Mouse (Mus musculus) thymus, adult 2 months (tissue): ENCODE results near the gene Prrt1. TPM values are rescaled to one million over a fixed set of nuclear protein-coding genes. Genes with fewer than 3 reads are reported as not detected.

ENCODE experiments used
- DNase-seq: peaks from one replicate; pipeline ENCODE4 v3.0.0; 2021
- H3K27ac ChIP-seq: fragments of 200-500 bp; 2 replicates; pipeline ENCODE4 v1.5.1; 2012; ENCODE audit warnings: low read length, control low read depth; ENCODE audit not compliant: control insufficient read depth, insufficient read depth
- H3K27me3 ChIP-seq: fragments of 200-500 bp; 2 replicates; pipeline ENCODE4 v1.6.1; 2012; ENCODE audit warnings: mild to moderate bottlenecking, low read length, moderate library complexity, mixed read lengths; ENCODE audit not compliant: control insufficient read depth, insufficient read depth
- H3K36me3 ChIP-seq: fragments of 200-500 bp; 2 replicates; pipeline ENCODE4 v1.6.1; 2012; ENCODE audit warnings: mild to moderate bottlenecking, low read length, moderate library complexity; ENCODE audit not compliant: control insufficient read depth, insufficient read depth
- H3K4me1 ChIP-seq: fragments of 200-500 bp; replicated peaks from 2 replicates; pipeline ENCODE4 v1.6.1; 2012; ENCODE audit warnings: low read length; ENCODE audit not compliant: control insufficient read depth, insufficient read depth
- H3K4me3 ChIP-seq: fragments of 200-500 bp; 2 replicates; pipeline ENCODE4 v1.5.1; 2012; ENCODE audit warnings: mild to moderate bottlenecking, low read length, control low read depth, moderate library complexity; ENCODE audit not compliant: control insufficient read depth, insufficient read depth
- CTCF ChIP-seq: fragments of 200-500 bp; IDR thresholded peaks from 2 replicates; pipeline ENCODE4 v1.5.1; 2012; ENCODE audit warnings: mild to moderate bottlenecking, control low read depth, low read length, moderate library complexity, borderline replicate concordance; ENCODE audit not compliant: control insufficient read depth, poor library complexity, insufficient read depth; ENCODE audit errors: extremely low read depth
- POLR2A ChIP-seq: fragments of 200-500 bp; IDR thresholded peaks from 2 replicates; pipeline ENCODE4 v1.6.1; 2012; ENCODE audit warnings: mild to moderate bottlenecking, low read length, control low read depth, moderate library complexity; ENCODE audit not compliant: control insufficient read depth, poor library complexity, insufficient read depth; ENCODE audit errors: extremely low read depth
- WGBS: fragments of 180-500 bp; shearing (Covaris S2); methylation state at CpG from one replicate; pipeline ENCODE4 v1.1.7; 2018; 5-methylcytosine and 5-hydroxymethylcytosine counted together
- polyA plus RNA-seq: library from polyadenylated mRNA; depleted of rRNA; stranded (reverse); fragments of >200 nt; gene quantifications from 2 replicates; pipeline ENCODE4 v1.2.3, GENCODE M21; 2012

Prrt1 gene
- polyA plus RNA-seq, 1 experiment, result 361 TPM

- 18% methylated on average over 2 of the region's 2 CpGs for WGBS
- TF ChIP-seq CTCF (no peak), POLR2A (no peak)
- Histone ChIP-seq H3K4me3 (no peak overlapping the region), H3K27me3 (peaks cover 4% of the 10 kb centered on the region; the same call in 1 of the 2 replicates), H3K36me3 (no peaks in the 10 kb centered on the region), H3K4me1 (no peaks in the 10 kb centered on the region), H3K27ac (no peak overlapping the region)
- no peak for DNase-seq
Measured at GRCm38 (mm10) chr17:34657271-34657670, 27.9 kb downstream of the Prrt1 start.

- TF ChIP-seq POLR2A, result no peak
- TF ChIP-seq CTCF, result no peak
- Histone ChIP-seq H3K27me3 (peaks cover 4% of the 10 kb centered on the region; the same call in 1 of the 2 replicates), H3K27ac (no peak overlapping the region), H3K36me3 (no peaks in the 10 kb centered on the region), H3K4me1 (no peaks in the 10 kb centered on the region), H3K4me3 (no peak overlapping the region)
- no peak for DNase-seq
- 43% methylated on average over 2 of the region's 2 CpGs for WGBS
Measured at GRCm38 (mm10) chr17:34658145-34658544, 28.8 kb downstream of the Prrt1 start.

GRCm38 (mm10) chr17:34658591-34658990 is 29.3 kb downstream of the Prrt1 start:
- no peaks in the 10 kb centered on the region for H3K4me1 ChIP-seq
- no peaks in the 10 kb centered on the region for H3K36me3 ChIP-seq
- no peak overlapping the region for H3K4me3 ChIP-seq
- H3K27me3 ChIP-seq, result peaks cover 4% of the 10 kb centered on the region; the same call in 1 of the 2 replicates
- no peak overlapping the region for H3K27ac ChIP-seq
- no peak for TF ChIP-seq POLR2A
- TF ChIP-seq CTCF, result no peak
- no peak for DNase-seq
- 86% methylated on average over 3 of the region's 3 CpGs for WGBS

- TF ChIP-seq CTCF (no peak), POLR2A (no peak)
- 45% methylated on average over 12 of the region's 12 CpGs for WGBS
- no peak overlapping the region for H3K4me3 ChIP-seq
- no peak overlapping the region for H3K27ac ChIP-seq
- H3K36me3 ChIP-seq, result no peaks in the 10 kb centered on the region
- DNase-seq, result no peak
- no peaks in the 10 kb centered on the region for H3K4me1 ChIP-seq
- peaks cover 4% of the 10 kb centered on the region; the same call in 1 of the 2 replicates for H3K27me3 ChIP-seq
Measured at GRCm38 (mm10) chr17:34659181-34659896, 30.0 kb downstream of the Prrt1 start.

GRCm38 (mm10) chr17:34659897-34660214 is 30.5 kb downstream of the Prrt1 start:
- Histone ChIP-seq H3K36me3 (no peaks in the 10 kb centered on the region), H3K4me1 (no peaks in the 10 kb centered on the region), H3K27ac (no peak overlapping the region), H3K27me3 (peaks cover 4% of the 10 kb centered on the region; the same call in 1 of the 2 replicates), H3K4me3 (no peak overlapping the region)
- TF ChIP-seq POLR2A (no peak), CTCF (no peak)
- WGBS, result 63% methylated on average over 3 of the region's 3 CpGs
- no peak for DNase-seq

GRCm38 (mm10) chr17:34660259-34660820 is 31.0 kb downstream of the Prrt1 start:
- no peak for TF ChIP-seq CTCF
- no peak for TF ChIP-seq POLR2A
- H3K36me3 ChIP-seq, result no peaks in the 10 kb centered on the region
- WGBS, result 37% methylated on average over 11 of the region's 11 CpGs
- no peak for DNase-seq
- H3K4me1 ChIP-seq, result no peaks in the 10 kb centered on the region
- H3K27ac ChIP-seq, result no peak overlapping the region
- H3K27me3 ChIP-seq, result peaks cover 4% of the 10 kb centered on the region; the same call in 1 of the 2 replicates
- no peak overlapping the region for H3K4me3 ChIP-seq
